Mouse (Mus musculus) E14TG2a.4 (cell line): ENCODE data around the gene Ccdc191.

ENCODE experiments used
- CTCF ChIP-seq: conservative IDR thresholded peaks from 2 replicates; pipeline ENCODE4 v1.5.1; 2014; ENCODE audit warnings: low read length
- NANOG ChIP-seq: IDR thresholded peaks from 2 replicates; pipeline ENCODE4 v1.6.1; 2014; ENCODE audit warnings: borderline replicate concordance, low read length, mixed read lengths

- TF ChIP-seq CTCF = no peak
- TF ChIP-seq NANOG = no peak
These were observed 82.1 kb downstream of the Ccdc191 start for GRCm38 (mm10) chr16:43971741-43972140.
